In the genomic region with DNA sequence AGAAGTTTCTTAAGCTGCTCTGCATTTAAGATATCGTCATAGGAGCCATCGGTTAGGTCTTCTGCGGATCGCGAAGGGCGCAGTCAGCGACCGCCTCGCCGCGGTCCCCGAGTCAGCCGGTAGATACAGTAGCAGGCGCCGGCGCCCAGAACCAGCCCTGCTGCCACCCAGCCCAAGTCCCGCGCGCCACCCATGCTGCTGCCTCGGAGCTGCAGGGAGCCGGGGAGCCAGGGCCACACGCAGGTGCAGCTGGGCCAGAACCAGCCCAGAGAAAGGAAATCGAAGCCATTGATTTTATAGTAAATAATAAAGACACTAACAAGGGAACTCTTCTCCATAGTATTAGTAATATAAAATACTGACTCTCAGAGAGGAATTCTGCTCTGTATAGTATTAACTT, we compare ENCODE assay signal across 13 mouse cellular contexts. TPM values are rescaled to one million over a fixed set of nuclear protein-coding genes. Genes with fewer than 3 reads are reported as not detected.
DNase-seq lines count a peak whose midpoint lies in the region.
"Had no signal": no experiment of that assay in that cellular context is flagged by ENCODE, and none has a peak within 500 bp of the region (broad histone marks: within the 10 kb centered on the region; RNA-seq: fewer than 3 reads in every experiment).

No protein-coding gene starts in this region.

- peak; percentile 7 for DNase-seq in heart, postnatal 4 days
- no peak for DNase-seq in heart, adult 8-10 months (ENCODE audit: low spot score)
- peak; percentile 16 for DNase-seq in right cerebral cortex, postnatal 14 days
- DNase-seq in right cerebral cortex, postnatal 25 days = no peak
- DNase-seq in cerebellum, postnatal 25 days = peak; percentile 11 to 38
- peak; percentile 56 for DNase-seq in thymus, postnatal 14 days
- DNase-seq in left cerebral cortex, adult 8-10 months (ENCODE audit: low spot score in 2 of 2) = no peak
- DNase-seq in heart, adult 18-20 months = no peak
- DNase-seq: layer of hippocampus, postnatal 36 days; right cerebral cortex, adult 18-20 months had no signal

RNA-seq across cellular contexts. Expression of a gene that starts 23.5 kb away (rescaled TPM):
- not detected for total RNA-seq in heart, postnatal 4 days (2021)
- total RNA-seq in heart, adult 8-10 months (2022) = not detected
- 10 to 100 TPM; 12.4 to 17.7 (median 13.7) TPM for total RNA-seq in left cerebral cortex, adult 8-10 months (2022)
- not detected for total RNA-seq in heart, adult 18-20 months (2021)
- total RNA-seq: adrenal gland, postnatal 4 days; heart, adult 2 months; heart, postnatal 36 days had no signal

Comparison
In these comparisons a context has a peak if more than half of its experiments do, and no peak if none do; other contexts are left out.
1. DNase-seq: peak in heart, postnatal 4 days (single experiment), right cerebral cortex, postnatal 14 days (single experiment), cerebellum, postnatal 25 days (2 of 2) and thymus, postnatal 14 days (single experiment); none in heart, adult 8-10 months (single experiment), right cerebral cortex, postnatal 25 days (single experiment), left cerebral cortex, adult 8-10 months (0 of 2) and heart, adult 18-20 months (0 of 2).
2. RNA of a gene that starts 23.5 kb away (total RNA-seq): 12.4 to 17.7 TPM in left cerebral cortex, adult 8-10 months; not detected in heart, postnatal 4 days, not detected in heart, adult 8-10 months and not detected in heart, adult 18-20 months; every median in the first group is over 10 times any median in the second.